Mouse (Mus musculus) testis, adult 2 months (tissue): Measurements from ENCODE around the gene Atrnl1.

Experiments
- CTCF ChIP-seq: fragments of 200-500 bp; IDR thresholded peaks from 2 replicates; pipeline ENCODE4 v1.5.1; 2012; ENCODE audit warnings: low read depth, mild to moderate bottlenecking, inconsistent platforms, low read length, moderate library complexity; ENCODE audit not compliant: control insufficient read depth, insufficient read depth, insufficient replicate concordance
- POLR2A ChIP-seq: fragments of 200-500 bp; IDR thresholded peaks from 2 replicates; pipeline ENCODE4 v1.6.1; 2012; ENCODE audit warnings: low read depth, mild to moderate bottlenecking, inconsistent platforms, low read length, moderate library complexity; ENCODE audit not compliant: control insufficient read depth

DNA sequence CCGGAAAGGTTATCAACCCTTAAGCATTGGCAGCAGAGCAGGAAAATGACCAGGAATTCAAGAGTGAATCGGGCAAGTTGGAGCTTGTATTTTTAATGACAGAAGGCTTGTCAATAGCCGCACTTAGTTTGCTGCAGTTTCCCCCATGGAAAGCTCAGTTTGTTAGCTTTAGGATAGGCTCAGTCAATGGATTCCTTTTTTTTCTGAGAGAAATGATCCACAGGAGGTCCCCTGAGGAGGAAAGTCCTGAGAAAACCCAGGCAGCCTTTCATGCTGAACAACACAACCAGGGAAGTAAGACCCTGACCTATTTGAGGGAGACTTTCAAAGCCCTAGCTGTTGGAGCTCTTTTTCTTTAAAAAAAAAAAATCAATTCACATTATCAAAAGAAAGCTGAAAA is 350.5 kb downstream of the Atrnl1 start:
- no peak for TF ChIP-seq CTCF
- no peak for TF ChIP-seq POLR2A
